Mouse (Mus musculus) liver, embryonic 14.5 days (tissue): ENCODE measurements around the gene Plscr3.

Experiments
- CTCF ChIP-seq: IDR thresholded peaks from 2 replicates; pipeline ENCODE4 v1.5.1; 2016; ENCODE audit warnings: antibody characterized with exemption, low read depth, control low read depth
- EP300 ChIP-seq: IDR thresholded peaks from 2 replicates; pipeline ENCODE4 v1.6.1; 2016; ENCODE audit warnings: antibody characterized with exemption, low read depth

- no peak for TF ChIP-seq CTCF
- peak; percentile 52; the same call in 1 of the 2 replicates for TF ChIP-seq EP300
These were observed 32.8 kb downstream of the Plscr3 start for GRCm38 (mm10) chr11:69878952-69879351.
